Mouse (Mus musculus): Measurements from ENCODE around the gene Pcbp3.

GRCm38 (mm10) chr10:76728369-76728768 lies 233.3 kb downstream of the Pcbp3 start:
- peak; percentile 44; the same call in 1 of the 2 replicates for TF ChIP-seq CTCF (IDR thresholded peaks at IDR 0.05; ENCODE audit: borderline replicate concordance, insufficient read depth, low read depth, low read length)
- no peak for TF ChIP-seq POLR2A (IDR thresholded peaks at IDR 0.05; ENCODE audit: borderline replicate concordance, insufficient read depth, low read length)
